Mouse (Mus musculus): Measurements from ENCODE around the gene Zfp523. TPM values are rescaled to one million over a fixed set of nuclear protein-coding genes. Genes with fewer than 3 reads are reported as not detected.

Gene Zfp523
- polyA plus RNA-seq, 1 experiment from 2014 or later, result 53.9 TPM

- H3K4me1 ChIP-seq, result no peaks in the 10 kb centered on the region
- no peak for ATAC-seq (ENCODE audit: low FRiP score, low read depth)
- H3K9ac ChIP-seq, result no peak overlapping the region
- H3K9me3 ChIP-seq, result no peaks in the 10 kb centered on the region
- WGBS, result 84% methylated on average over 14 of the region's 14 CpGs
- no peak overlapping the region for H3K4me3 ChIP-seq
- peaks cover 60% of the 10 kb centered on the region for H3K36me3 ChIP-seq
- H3K4me2 ChIP-seq (replicated peaks), result no peak overlapping the region
- no peak overlapping the region for H3K27ac ChIP-seq
- H3K27me3 ChIP-seq (replicated peaks), result no peaks in the 10 kb centered on the region
Observed at GRCm38 (mm10) chr17:28201982-28202381, 25.1 kb downstream of the Zfp523 start.

- Histone ChIP-seq H3K9me3 (no peaks in the 10 kb centered on the region), H3K9ac (no peak overlapping the region), H3K27ac (no peak overlapping the region), H3K27me3 (replicated peaks) (no peaks in the 10 kb centered on the region; the same call in 1 of the 2 replicates), H3K4me1 (peaks cover 6% of the 10 kb centered on the region; the same call in 1 of the 2 replicates), H3K4me2 (replicated peaks) (no peak overlapping the region), H3K4me3 (no peak overlapping the region), H3K36me3 (peaks cover 41% of the 10 kb centered on the region)
- no peak for ATAC-seq (ENCODE audit: low FRiP score, low read depth)
- WGBS, result 41% methylated on average over 14 of the region's 14 CpGs
Observed at GRCm38 (mm10) chr17:28204052-28204720, 27.3 kb downstream of the Zfp523 start.

GRCm38 (mm10) chr17:28205443-28205842 is 28.5 kb downstream of the Zfp523 start:
- peaks cover 36% of the 10 kb centered on the region for H3K36me3 ChIP-seq
- H3K4me3 ChIP-seq, result no peak overlapping the region
- H3K4me1 ChIP-seq, result peaks cover 6% of the 10 kb centered on the region; the same call in 1 of the 2 replicates
- no peak overlapping the region for H3K4me2 ChIP-seq (replicated peaks)
- H3K9me3 ChIP-seq, result no peaks in the 10 kb centered on the region
- no peak for ATAC-seq (ENCODE audit: low FRiP score, low read depth)
- WGBS, result 88% methylated on average over 8 of the region's 8 CpGs
- no peak overlapping the region for H3K9ac ChIP-seq
- no peak overlapping the region for H3K27ac ChIP-seq
- H3K27me3 ChIP-seq (replicated peaks), result no peaks in the 10 kb centered on the region; the same call in 1 of the 2 replicates

- Histone ChIP-seq H3K4me1 (peaks cover 6% of the 10 kb centered on the region; the same call in 1 of the 2 replicates), H3K9ac (no peak overlapping the region), H3K27me3 (replicated peaks) (no peaks in the 10 kb centered on the region; the same call in 1 of the 2 replicates), H3K9me3 (no peaks in the 10 kb centered on the region), H3K4me2 (replicated peaks) (no peak overlapping the region), H3K36me3 (peaks cover 19% of the 10 kb centered on the region), H3K4me3 (no peak overlapping the region), H3K27ac (no peak overlapping the region)
- 69% methylated on average over 8 of the region's 8 CpGs for WGBS
- no peak for ATAC-seq (ENCODE audit: low FRiP score, low read depth)
Observed at GRCm38 (mm10) chr17:28207092-28207491, 30.2 kb downstream of the Zfp523 start.

GRCm38 (mm10) chr17:28207591-28208313 is 30.8 kb downstream of the Zfp523 start, which contains the start of gene Def6:
TSS of gene Def6 (plus strand) at chr17:28207778.
- Histone ChIP-seq H3K4me2 (replicated peaks) (peak within 1 kb of the TSS; percentile 49), H3K27ac (no peak within 1 kb of the TSS), H3K4me3 (peak within 1 kb of the TSS; percentile 11; the same call in 1 of the 2 replicates), H3K9me3 (no peaks in the 10 kb centered on the region), H3K27me3 (replicated peaks) (no peaks in the 10 kb centered on the region; the same call in 1 of the 2 replicates), H3K4me1 (peaks cover 6% of the 10 kb centered on the region; the same call in 1 of the 2 replicates), H3K9ac (0 out of 2 replicates have a peak within 1 kb of the TSS, but pooled peaks have one; percentile 29), H3K36me3 (peaks cover 15% of the 10 kb centered on the region)
- no peak for ATAC-seq (ENCODE audit: low FRiP score, low read depth)
- 26% methylated on average over 26 of the region's 26 CpGs for WGBS

- H3K27me3 ChIP-seq (replicated peaks), result no peaks in the 10 kb centered on the region; the same call in 1 of the 2 replicates
- peaks cover 6% of the 10 kb centered on the region; the same call in 1 of the 2 replicates for H3K4me1 ChIP-seq
- H3K4me3 ChIP-seq, result no peak overlapping the region
- H3K36me3 ChIP-seq, result peaks cover 10% of the 10 kb centered on the region
- 81% methylated on average over 8 of the region's 8 CpGs for WGBS
- H3K27ac ChIP-seq, result no peak overlapping the region
- no peak overlapping the region for H3K9ac ChIP-seq
- H3K4me2 ChIP-seq (replicated peaks), result peak overlapping the region; percentile 49
- H3K9me3 ChIP-seq, result no peaks in the 10 kb centered on the region
- ATAC-seq (ENCODE audit: low FRiP score, low read depth), result no peak
Observed at GRCm38 (mm10) chr17:28208314-28208612, 31.3 kb downstream of the Zfp523 start.

GRCm38 (mm10) chr17:28209457-28210110 is 32.7 kb downstream of the Zfp523 start:
- Histone ChIP-seq H3K4me2 (replicated peaks) (no peak overlapping the region), H3K36me3 (0 out of 2 replicates have a peak, but pooled peaks cover 9% of the 10 kb centered on the region), H3K9me3 (no peaks in the 10 kb centered on the region), H3K27ac (no peak overlapping the region), H3K4me3 (no peak overlapping the region), H3K4me1 (peaks cover 6% of the 10 kb centered on the region; the same call in 1 of the 2 replicates), H3K9ac (no peak overlapping the region), H3K27me3 (replicated peaks) (no peaks in the 10 kb centered on the region; the same call in 1 of the 2 replicates)
- 75% methylated on average over 4 of the region's 4 CpGs for WGBS
- no peak for ATAC-seq (ENCODE audit: low FRiP score, low read depth)

- Histone ChIP-seq H3K4me2 (replicated peaks) (no peak overlapping the region), H3K27me3 (replicated peaks) (no peaks in the 10 kb centered on the region; the same call in 1 of the 2 replicates), H3K36me3 (no peaks in the 10 kb centered on the region), H3K4me3 (no peak overlapping the region), H3K27ac (no peak overlapping the region), H3K9me3 (no peaks in the 10 kb centered on the region), H3K9ac (no peak overlapping the region), H3K4me1 (peaks cover 6% of the 10 kb centered on the region; the same call in 1 of the 2 replicates)
- no peak for ATAC-seq (ENCODE audit: low FRiP score, low read depth)
- WGBS, result 84% methylated on average over 6 of the region's 6 CpGs
Observed at GRCm38 (mm10) chr17:28211921-28212341, 35.0 kb downstream of the Zfp523 start.

GRCm38 (mm10) chr17:28212391-28212790 is 35.5 kb downstream of the Zfp523 start:
- Histone ChIP-seq H3K9me3 (no peaks in the 10 kb centered on the region), H3K36me3 (no peaks in the 10 kb centered on the region), H3K9ac (no peak overlapping the region), H3K27me3 (replicated peaks) (no peaks in the 10 kb centered on the region; the same call in 1 of the 2 replicates), H3K27ac (no peak overlapping the region), H3K4me2 (replicated peaks) (no peak overlapping the region), H3K4me1 (peaks cover 7% of the 10 kb centered on the region), H3K4me3 (no peak overlapping the region)
- no peak for ATAC-seq (ENCODE audit: low FRiP score, low read depth)
- WGBS, result 77% methylated on average over 9 of the region's 9 CpGs

- Histone ChIP-seq H3K4me3 (no peak overlapping the region), H3K36me3 (no peaks in the 10 kb centered on the region), H3K27ac (no peak overlapping the region), H3K4me1 (peaks cover 3% of the 10 kb centered on the region; the same call in 1 of the 2 replicates), H3K27me3 (replicated peaks) (no peaks in the 10 kb centered on the region), H3K9ac (no peak overlapping the region), H3K9me3 (no peaks in the 10 kb centered on the region), H3K4me2 (replicated peaks) (no peak overlapping the region)
- 30% methylated on average over 4 of the region's 4 CpGs for WGBS
- ATAC-seq (ENCODE audit: low FRiP score, low read depth), result no peak
Observed at GRCm38 (mm10) chr17:28213236-28213635, 36.3 kb downstream of the Zfp523 start.

- 93% methylated on average over 9 of the region's 9 CpGs for WGBS
- H3K9me3 ChIP-seq, result no peaks in the 10 kb centered on the region
- no peak for ATAC-seq (ENCODE audit: low FRiP score, low read depth)
- H3K9ac ChIP-seq, result no peak overlapping the region
- no peaks in the 10 kb centered on the region for H3K36me3 ChIP-seq
- peaks cover 3% of the 10 kb centered on the region; the same call in 1 of the 2 replicates for H3K4me1 ChIP-seq
- H3K4me2 ChIP-seq (replicated peaks), result no peak overlapping the region
- no peak overlapping the region for H3K27ac ChIP-seq
- no peaks in the 10 kb centered on the region for H3K27me3 ChIP-seq (replicated peaks)
- no peak overlapping the region for H3K4me3 ChIP-seq
Observed at GRCm38 (mm10) chr17:28216791-28217190, 39.9 kb downstream of the Zfp523 start.
